ENCODE assay signal across 26 mouse cellular contexts in the genomic region with DNA sequence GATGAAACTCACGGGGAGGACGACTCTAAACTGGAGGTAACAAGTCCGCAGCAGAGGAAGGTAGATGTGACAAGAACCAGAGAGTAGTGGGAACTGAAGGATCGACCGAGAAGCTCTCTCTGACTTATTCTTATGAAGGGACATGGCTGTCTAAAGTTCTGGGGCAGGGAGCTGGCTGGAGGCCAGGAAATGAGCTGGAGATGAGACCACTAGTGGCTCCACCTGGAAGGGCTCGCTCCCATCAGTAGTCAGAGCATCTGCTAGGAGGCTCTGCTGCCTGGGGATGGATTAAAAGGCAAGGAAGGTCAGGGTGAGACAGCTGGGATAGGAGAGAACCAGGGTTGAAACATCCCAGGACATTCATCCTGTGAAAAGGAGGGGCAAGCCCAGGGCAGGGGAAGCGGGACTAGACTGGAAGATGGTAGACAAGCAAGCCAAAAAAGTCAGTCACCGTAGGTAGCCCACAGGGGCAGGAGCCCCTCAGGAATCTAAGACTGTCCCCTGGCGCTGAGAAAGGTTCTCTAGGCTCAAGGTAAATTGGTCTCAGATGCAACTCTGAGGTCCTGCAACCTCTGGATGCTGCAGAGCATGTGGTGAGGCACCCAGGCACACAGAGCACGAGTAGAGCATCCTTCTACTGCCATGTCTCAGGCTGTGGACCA. TPM values are rescaled to one million over a fixed set of nuclear protein-coding genes. Genes with fewer than 3 reads are reported as not detected.
A peak's percentile ranks its signal among the peaks of the same experiment; 100 is the strongest.
DNase-seq lines count a peak whose midpoint lies in the region; ATAC-seq and TF ChIP-seq lines count a peak whose summit lies in the region.
"Had no signal": no experiment of that assay in that cellular context is flagged by ENCODE, and none has a peak within 500 bp of the region (broad histone marks: within the 10 kb centered on the region; RNA-seq: fewer than 3 reads in every experiment).

No protein-coding gene starts in this region.

- ATAC-seq in intestine, embryonic 14.5 days (replicated peaks; ENCODE audit: low FRiP score, low TSS enrichment, low read depth), result no peak
- ATAC-seq in intestine, postnatal 0 days, result no peak
- ATAC-seq in activated CD4-positive, CD25-positive, alpha-beta regulatory T cell, adult 4 months, result no peak
- ATAC-seq: forebrain, postnatal 0 days; midbrain, embryonic 15.5 days; Patski had no signal

- H3K4me1 ChIP-seq in heart, embryonic 10.5 days, result peaks cover 66% of the 10 kb centered on the region
- H3K4me1 ChIP-seq in intestine, embryonic 14.5 days (replicated peaks; ENCODE audit: control insufficient read depth, insufficient read depth, low read length), result peaks cover 54% of the 10 kb centered on the region
- H3K4me1 ChIP-seq in intestine, postnatal 0 days (replicated peaks; ENCODE audit: control insufficient read depth, insufficient read depth, low read length), result peaks cover 2% of the 10 kb centered on the region
- peaks cover 71% of the 10 kb centered on the region for H3K4me1 ChIP-seq in brown adipose tissue, adult 24 weeks (ENCODE audit: control insufficient read depth, insufficient read depth, insufficient read length, low read length)
- H3K4me1 ChIP-seq in limb, embryonic 10.5 days, result peaks cover 55% of the 10 kb centered on the region
- H3K4me1 ChIP-seq: midbrain, embryonic 15.5 days; neural tube, embryonic 12.5 days had no signal

- intact Hi-C loops in heart, postnatal 10 days (cut with DNase I), result no loop called here

- no peaks in the 10 kb centered on the region for H3K27me3 ChIP-seq in heart, embryonic 10.5 days (ENCODE audit: insufficient read depth, poor library complexity, severe bottlenecking)
- H3K27me3 ChIP-seq in intestine, embryonic 14.5 days (replicated peaks; ENCODE audit: control insufficient read depth, insufficient read depth, low read length), result no peaks in the 10 kb centered on the region
- no peaks in the 10 kb centered on the region for H3K27me3 ChIP-seq in intestine, postnatal 0 days (replicated peaks; ENCODE audit: control insufficient read depth, insufficient read depth, low read length)
- H3K27me3 ChIP-seq in limb, embryonic 10.5 days (ENCODE audit: low read depth, poor library complexity, severe bottlenecking), result no peaks in the 10 kb centered on the region
- H3K27me3 ChIP-seq: embryonic facial prominence, embryonic 12.5 days; hindbrain, embryonic 12.5 days; liver, embryonic 13.5 days; midbrain, embryonic 15.5 days; neural tube, embryonic 12.5 days; Patski had no signal

- H3K4me3 ChIP-seq in heart, embryonic 10.5 days, result no peak overlapping the region
- no peak overlapping the region for H3K4me3 ChIP-seq in intestine, embryonic 14.5 days (ENCODE audit: low read depth, low read length)
- no peak overlapping the region for H3K4me3 ChIP-seq in intestine, postnatal 0 days (ENCODE audit: low read depth, low read length)
- no peak overlapping the region for H3K4me3 ChIP-seq in brown adipose tissue, adult 24 weeks (ENCODE audit: insufficient read depth, low read depth, low read length)
- no peak overlapping the region for H3K4me3 ChIP-seq in limb, embryonic 10.5 days
- H3K4me3 ChIP-seq: embryonic facial prominence, embryonic 12.5 days; hindbrain, embryonic 12.5 days; liver, embryonic 13.5 days; megakaryocyte, embryonic 14.5 days; midbrain, embryonic 15.5 days; neural tube, embryonic 12.5 days had no signal

- no peak overlapping the region for H3K4me2 ChIP-seq in intestine, embryonic 14.5 days (ENCODE audit: low read length)
- H3K4me2 ChIP-seq in intestine, postnatal 0 days (replicated peaks; ENCODE audit: low read depth), result no peak overlapping the region
- H3K4me2 ChIP-seq: embryonic facial prominence, embryonic 12.5 days; hindbrain, embryonic 12.5 days; liver, embryonic 13.5 days; midbrain, embryonic 15.5 days; neural tube, embryonic 12.5 days had no signal

- DNase-seq in heart, embryonic 10.5 days (ENCODE audit: low spot score), result no peak
- DNase-seq in heart, postnatal 10 days, result no peak
- DNase-seq in intestine, embryonic 14.5 days (ENCODE audit: low spot score), result no peak
- no peak for DNase-seq in limb, embryonic 10.5 days (ENCODE audit: low spot score)
- DNase-seq: adrenal gland, adult 2 months; B cell, adult 2 months; cerebellum, adult 18-20 months; cerebellum, postnatal 14 days; forebrain, postnatal 0 days; kidney, adult 9 months; liver, embryonic 13.5 days; lung, adult 2 months; right cerebral cortex, postnatal 25 days; spleen, adult 18-20 months; thymus, adult 18-20 months; thymus, postnatal 36 days had no signal

- 84% methylated on average over 10 of the region's 10 CpGs for WGBS in heart, embryonic 10.5 days
- WGBS in intestine, embryonic 14.5 days, result 62% methylated on average over 10 of the region's 10 CpGs
- WGBS in intestine, postnatal 0 days, result 69% methylated on average over 10 of the region's 10 CpGs
- 89% methylated on average over 10 of the region's 10 CpGs for WGBS in limb, embryonic 10.5 days

- peaks cover 10% of the 10 kb centered on the region; the same call in 1 of the 2 replicates for H3K36me3 ChIP-seq in heart, embryonic 10.5 days
- H3K36me3 ChIP-seq in intestine, embryonic 14.5 days (ENCODE audit: control insufficient read depth, insufficient read depth, low read length), result no peaks in the 10 kb centered on the region
- H3K36me3 ChIP-seq in intestine, postnatal 0 days (ENCODE audit: control insufficient read depth, insufficient read depth), result no peaks in the 10 kb centered on the region
- peaks cover 14% of the 10 kb centered on the region for H3K36me3 ChIP-seq in limb, embryonic 10.5 days
- H3K36me3 ChIP-seq: embryonic facial prominence, embryonic 12.5 days; G1E; hindbrain, embryonic 12.5 days; liver, embryonic 13.5 days; midbrain, embryonic 15.5 days; neural tube, embryonic 12.5 days had no signal

- H3K27ac ChIP-seq in heart, embryonic 10.5 days, result peak overlapping the region; percentile 73
- H3K27ac ChIP-seq in intestine, embryonic 14.5 days (ENCODE audit: low read depth), result peak overlapping the region; percentile 18; the same call in 1 of the 2 replicates
- no peak overlapping the region for H3K27ac ChIP-seq in intestine, postnatal 0 days (ENCODE audit: low read depth, low read length)
- H3K27ac ChIP-seq in brown adipose tissue, adult 24 weeks (replicated peaks; ENCODE audit: low read depth, low read length), result peak overlapping the region; percentile 82
- peak overlapping the region; percentile 80 for H3K27ac ChIP-seq in limb, embryonic 10.5 days
- H3K27ac ChIP-seq: embryonic facial prominence, embryonic 12.5 days; hindbrain, embryonic 12.5 days; liver, embryonic 13.5 days; midbrain, embryonic 15.5 days; neural tube, embryonic 12.5 days had no signal

- no peak for TF ChIP-seq CTCF in intestine, postnatal 0 days (IDR thresholded peaks at IDR 0.05; ENCODE audit: low read depth)

- H3K9me3 ChIP-seq in heart, embryonic 10.5 days, result no peaks in the 10 kb centered on the region
- no peaks in the 10 kb centered on the region for H3K9me3 ChIP-seq in intestine, embryonic 14.5 days (ENCODE audit: control insufficient read depth, low read length)
- H3K9me3 ChIP-seq in intestine, postnatal 0 days (ENCODE audit: control insufficient read depth), result no peaks in the 10 kb centered on the region
- H3K9me3 ChIP-seq in limb, embryonic 10.5 days (replicated peaks), result no peaks in the 10 kb centered on the region
- H3K9me3 ChIP-seq: embryonic facial prominence, embryonic 12.5 days; G1E; hindbrain, embryonic 12.5 days; liver, embryonic 13.5 days; midbrain, embryonic 15.5 days; neural tube, embryonic 12.5 days had no signal

- H3K9ac ChIP-seq in intestine, embryonic 14.5 days (ENCODE audit: low read length), result no peak overlapping the region
- no peak overlapping the region for H3K9ac ChIP-seq in intestine, postnatal 0 days (ENCODE audit: low read depth, low read length)
- H3K9ac ChIP-seq: embryonic facial prominence, embryonic 12.5 days; forebrain, postnatal 0 days; hindbrain, embryonic 12.5 days; liver, embryonic 13.5 days; midbrain, embryonic 15.5 days; neural tube, embryonic 12.5 days had no signal

RNA-seq across cellular contexts. Expression of gene Col4a2, which starts 16.2 kb away (rescaled TPM):
- polyA plus RNA-seq in heart, embryonic 10.5 days (2016; fragmentation: Nextera tagmentation; extraction: Ambion mirVana), result 54.9 and 97.0 TPM in 2 replicates
- total RNA-seq in heart, postnatal 10 days (2021), result 100 to 1,000 TPM; 697 to 713 TPM
- 52.9 and 58.4 TPM in 2 replicates for polyA plus RNA-seq in intestine, embryonic 14.5 days (2014; fragmentation: Nextera tagmentation; extraction: Ambion mirVana)
- 44.5 and 44.8 TPM in 2 replicates for polyA plus RNA-seq in intestine, postnatal 0 days (2015; fragmentation: Nextera tagmentation; extraction: Ambion mirVana)
- polyA plus RNA-seq in brown adipose tissue, adult 24 weeks (2012; ENCODE audit: insufficient read depth, insufficient read length, missing spikeins), result 51.1 and 77.2 TPM in 2 replicates
- polyA plus RNA-seq in limb, embryonic 10.5 days (2016; fragmentation: Nextera tagmentation; extraction: Ambion mirVana), result 53.0 and 53.6 TPM in 2 replicates
- not detected for polyA plus RNA-seq in activated CD4-positive, CD25-positive, alpha-beta regulatory T cell, adult 4 months (2017; shearing (Covaris generic))
- polyA plus RNA-seq: G1E had no signal

RNA-seq across cellular contexts. Expression of gene Col4a1, which starts 16.2 kb away (rescaled TPM):
- 143 and 257 TPM in 2 replicates for polyA plus RNA-seq in heart, embryonic 10.5 days (2016; fragmentation: Nextera tagmentation; extraction: Ambion mirVana)
- 1,000 to 10,000 TPM; 1,260 to 1,378 TPM for total RNA-seq in heart, postnatal 10 days (2021)
- 228 TPM in 2 replicates for polyA plus RNA-seq in intestine, embryonic 14.5 days (2014; fragmentation: Nextera tagmentation; extraction: Ambion mirVana)
- polyA plus RNA-seq in intestine, postnatal 0 days (2015; fragmentation: Nextera tagmentation; extraction: Ambion mirVana), result 84.5 and 85.5 TPM in 2 replicates
- polyA plus RNA-seq in brown adipose tissue, adult 24 weeks (2012; ENCODE audit: insufficient read depth, insufficient read length, missing spikeins), result 142 and 186 TPM in 2 replicates
- polyA plus RNA-seq in limb, embryonic 10.5 days (2016; fragmentation: Nextera tagmentation; extraction: Ambion mirVana), result 141 and 145 TPM in 2 replicates
- not detected for polyA plus RNA-seq in activated CD4-positive, CD25-positive, alpha-beta regulatory T cell, adult 4 months (2017; shearing (Covaris generic))
- polyA plus RNA-seq: G1E had no signal

Comparison
In these comparisons a context has a peak if more than half of its experiments do, and no peak if none do; other contexts are left out.
1. RNA of gene Col4a2, which starts 16.2 kb away (polyA plus RNA-seq): 52.9 to 58.4 TPM in intestine, embryonic 14.5 days, 54.9 to 97.0 TPM in heart, embryonic 10.5 days, 53.0 to 53.6 TPM in limb, embryonic 10.5 days, 51.1 to 77.2 TPM in brown adipose tissue, adult 24 weeks and 44.5 to 44.8 TPM in intestine, postnatal 0 days; not detected in activated CD4-positive, CD25-positive, alpha-beta regulatory T cell, adult 4 months; every median in the first group is over 10 times any median in the second.
2. RNA of gene Col4a1, which starts 16.2 kb away (polyA plus RNA-seq): 228 TPM in intestine, embryonic 14.5 days, 141 to 145 TPM in limb, embryonic 10.5 days, 143 to 257 TPM in heart, embryonic 10.5 days, 142 to 186 TPM in brown adipose tissue, adult 24 weeks and 84.5 to 85.5 TPM in intestine, postnatal 0 days; not detected in activated CD4-positive, CD25-positive, alpha-beta regulatory T cell, adult 4 months; every median in the first group is over 10 times any median in the second.